Mouse (Mus musculus) spleen, adult 2 months (tissue): Measurements from ENCODE around the gene Cnksr3. TPM values are rescaled to one million over a fixed set of nuclear protein-coding genes. Genes with fewer than 3 reads are reported as not detected.
A peak's percentile ranks its signal among the peaks of the same experiment; 100 is the strongest.

Experiments
- DNase-seq, 2 experiments: peaks; one replicate each; pipeline versions ENCODE4 v3.0.0 to v3.0.0-alpha.2; 2012 to 2021; ENCODE audit warnings: low spot score in 2 of 2, low read depth in 1 of 2
- H3K27ac ChIP-seq: fragments of 200-500 bp; 2 replicates; pipeline ENCODE4 v1.5.1; 2012; ENCODE audit warnings: low read length, inconsistent platforms; ENCODE audit not compliant: insufficient read depth
- H3K27me3 ChIP-seq: fragments of 200-500 bp; 2 replicates; pipeline ENCODE4 v1.6.1; 2012; ENCODE audit warnings: mild to moderate bottlenecking, moderate library complexity, low read length, inconsistent platforms; ENCODE audit not compliant: control insufficient read depth, insufficient read depth
- H3K36me3 ChIP-seq: fragments of 200-500 bp; 2 replicates; pipeline ENCODE4 v1.6.1; 2012; ENCODE audit warnings: mild to moderate bottlenecking, low read length, inconsistent platforms; ENCODE audit not compliant: control insufficient read depth, insufficient read depth
- H3K4me1 ChIP-seq: fragments of 200-500 bp; 2 replicates; pipeline ENCODE4 v1.6.1; 2011; ENCODE audit warnings: inconsistent platforms; ENCODE audit not compliant: control insufficient read depth, insufficient read depth, insufficient read length
- H3K4me3 ChIP-seq: fragments of 200-500 bp; 2 replicates; pipeline ENCODE4 v1.5.1; 2011; ENCODE audit warnings: mild to moderate bottlenecking, inconsistent platforms; ENCODE audit not compliant: insufficient read depth, insufficient read length; ENCODE audit errors: extremely low read depth
- CTCF ChIP-seq: fragments of 200-500 bp; IDR thresholded peaks from 2 replicates; pipeline ENCODE4 v1.5.1; 2011; ENCODE audit warnings: mild to moderate bottlenecking, inconsistent platforms; ENCODE audit not compliant: insufficient read depth, insufficient read length, insufficient replicate concordance; ENCODE audit errors: extremely low read depth
- POLR2A ChIP-seq: fragments of 200-500 bp; IDR thresholded peaks from 2 replicates; pipeline ENCODE4 v1.6.1; 2011; ENCODE audit warnings: low read depth, low read length, inconsistent platforms
- WGBS: fragments of 180-500 bp; shearing (Covaris S2); methylation state at CpG from one replicate; pipeline ENCODE4 v1.1.7; 2018; 5-methylcytosine and 5-hydroxymethylcytosine counted together
- polyA plus RNA-seq: library from polyadenylated mRNA; depleted of rRNA; stranded (reverse); fragments of >200 nt; gene quantifications from 2 replicates; pipeline ENCODE4 v1.2.3, GENCODE M21; 2012

Cnksr3 gene
- polyA plus RNA-seq, 1 experiment: 5.8 TPM

GRCm38 (mm10) chr10:7173098-7173497, 38.9 kb downstream of the Cnksr3 start:
- Histone ChIP-seq H3K27ac (no peak overlapping the region), H3K36me3 (no peaks in the 10 kb centered on the region), H3K4me3 (no peak overlapping the region), H3K4me1 (0 out of 2 replicates have a peak, but pooled peaks cover 2% of the 10 kb centered on the region), H3K27me3 (no peaks in the 10 kb centered on the region)
- no peak for TF ChIP-seq POLR2A
- TF ChIP-seq CTCF: no peak
- no peak for DNase-seq
- 48% methylated on average over 1 of the region's 1 CpGs for WGBS

GRCm38 (mm10) chr10:7170434-7170833, 41.6 kb downstream of the Cnksr3 start:
- no peak for DNase-seq
- H3K4me3 ChIP-seq: no peak overlapping the region
- no peaks in the 10 kb centered on the region for H3K36me3 ChIP-seq
- H3K4me1 ChIP-seq: no peaks in the 10 kb centered on the region
- TF ChIP-seq CTCF: no peak
- TF ChIP-seq POLR2A: no peak
- WGBS: 87% methylated on average over 3 of the region's 3 CpGs
- no peak overlapping the region for H3K27ac ChIP-seq
- H3K27me3 ChIP-seq: no peaks in the 10 kb centered on the region

GRCm38 (mm10) chr10:7163031-7163430, 49.0 kb downstream of the Cnksr3 start:
- 89% methylated on average over 12 of the region's 12 CpGs for WGBS

GRCm38 (mm10) chr10:7159061-7159511, 53.0 kb downstream of the Cnksr3 start:
- no peaks in the 10 kb centered on the region for H3K27me3 ChIP-seq
- H3K4me3 ChIP-seq: no peak overlapping the region
- no peak overlapping the region for H3K27ac ChIP-seq
- no peaks in the 10 kb centered on the region for H3K36me3 ChIP-seq
- TF ChIP-seq POLR2A: no peak
- TF ChIP-seq CTCF: no peak
- 73% methylated on average over 7 of the region's 7 CpGs for WGBS
- no peak for DNase-seq
- H3K4me1 ChIP-seq: peaks cover 6% of the 10 kb centered on the region; the same call in 1 of the 2 replicates

More at GRCm38 (mm10) chr10:7163031-7163430, 49.0 kb downstream of the Cnksr3 start:
- peaks cover 6% of the 10 kb centered on the region; the same call in 1 of the 2 replicates for H3K4me1 ChIP-seq
- H3K27ac ChIP-seq: no peak overlapping the region
- no peak overlapping the region for H3K4me3 ChIP-seq
- H3K36me3 ChIP-seq: no peaks in the 10 kb centered on the region
- TF ChIP-seq CTCF (no peak), POLR2A (no peak)
- DNase-seq: no peak
- no peaks in the 10 kb centered on the region for H3K27me3 ChIP-seq

GRCm38 (mm10) chr10:7158285-7159060, 53.6 kb downstream of the Cnksr3 start:
- peak in 1 of 2 experiments; percentile 7 for DNase-seq
- no peak for TF ChIP-seq POLR2A
- no peak for TF ChIP-seq CTCF
- peaks cover 6% of the 10 kb centered on the region; the same call in 1 of the 2 replicates for H3K4me1 ChIP-seq
- WGBS: 37% methylated on average over 15 of the region's 15 CpGs
- H3K27me3 ChIP-seq: no peaks in the 10 kb centered on the region
- H3K4me3 ChIP-seq: no peak overlapping the region
- H3K36me3 ChIP-seq: no peaks in the 10 kb centered on the region
- H3K27ac ChIP-seq: 0 out of 2 replicates have a peak overlapping the region, but pooled peaks have one; percentile 0

- H3K27ac ChIP-seq: no peak overlapping the region
- no peak overlapping the region for H3K4me3 ChIP-seq
- H3K4me1 ChIP-seq: peaks cover 6% of the 10 kb centered on the region; the same call in 1 of the 2 replicates
- TF ChIP-seq CTCF (no peak), POLR2A (no peak)
- H3K27me3 ChIP-seq: no peaks in the 10 kb centered on the region
- no peak for DNase-seq
- H3K36me3 ChIP-seq: no peaks in the 10 kb centered on the region
- WGBS: 93% methylated on average over 5 of the region's 5 CpGs
These were observed 57.2 kb downstream of the Cnksr3 start for GRCm38 (mm10) chr10:7154877-7155276.

GRCm38 (mm10) chr10:7152926-7153325, 59.1 kb downstream of the Cnksr3 start:
- Histone ChIP-seq H3K4me3 (no peak overlapping the region), H3K27ac (no peak overlapping the region), H3K36me3 (no peaks in the 10 kb centered on the region), H3K4me1 (no peaks in the 10 kb centered on the region), H3K27me3 (no peaks in the 10 kb centered on the region)
- WGBS: 49% methylated on average over 4 of the region's 4 CpGs
- TF ChIP-seq POLR2A (no peak), CTCF (no peak)
- no peak for DNase-seq
